Mouse (Mus musculus) liver, embryonic 12.5 days (tissue): Measurements from ENCODE around the gene Nln. TPM values are rescaled to one million over a fixed set of nuclear protein-coding genes. Genes with fewer than 3 reads are reported as not detected.

Experiments used
- ATAC-seq: fragments of 200-750 bp; cut with Nextera tagmentation; 2 replicates; pipeline ENCODE4 v1.8.0; 2017; ENCODE audit warnings: moderate number of reproducible peaks, mild to moderate bottlenecking, moderate library complexity
- H3K27ac ChIP-seq: fragments of 300-500 bp; sonication (generic); 2 replicates; pipeline ENCODE4 v1.5.1; 2016; ENCODE audit warnings: mild to moderate bottlenecking
- H3K27me3 ChIP-seq: fragments of 300-500 bp; sonication (generic); replicated peaks from 2 replicates; pipeline ENCODE4 v1.6.1; 2016; ENCODE audit warnings: mild to moderate bottlenecking, moderate library complexity
- H3K36me3 ChIP-seq: fragments of 300-500 bp; sonication (generic); 2 replicates; pipeline ENCODE4 v1.6.1; 2016; ENCODE audit warnings: mild to moderate bottlenecking, moderate library complexity
- H3K4me1 ChIP-seq: fragments of 300-500 bp; sonication (generic); 2 replicates; pipeline ENCODE4 v1.6.1; 2016
- H3K4me2 ChIP-seq: fragments of 300-500 bp; sonication (generic); 2 replicates; pipeline ENCODE4 v1.6.1; 2016; ENCODE audit warnings: mild to moderate bottlenecking, moderate library complexity
- H3K4me3 ChIP-seq: fragments of 300-500 bp; sonication (generic); 2 replicates; pipeline ENCODE4 v1.5.1; 2016; ENCODE audit warnings: mild to moderate bottlenecking, moderate library complexity
- H3K9ac ChIP-seq: fragments of 300-500 bp; sonication (generic); 2 replicates; pipeline ENCODE4 v1.6.1; 2016; ENCODE audit warnings: mild to moderate bottlenecking, moderate library complexity
- H3K9me3 ChIP-seq: fragments of 300-500 bp; sonication (generic); replicated peaks from 2 replicates; pipeline ENCODE4 v1.6.1; 2016; ENCODE audit warnings: mild to moderate bottlenecking, moderate library complexity
- WGBS: fragments of 180-500 bp; shearing (Covaris S2); methylation state at CpG from one replicate; pipeline ENCODE4 v1.1.7; 2016; ENCODE audit not compliant: insufficient replicate concordance; 5-methylcytosine and 5-hydroxymethylcytosine counted together
- polyA plus RNA-seq: library from polyadenylated mRNA; unstranded; fragments of >200 nt; fragmentation: Nextera tagmentation; extraction: Ambion mirVana; gene quantifications from 2 replicates; pipeline ENCODE4 v1.2.1, GENCODE M21; 2016

Nln gene
- polyA plus RNA-seq, 1 experiment from 2014 or later = 13.1 TPM

DNA sequence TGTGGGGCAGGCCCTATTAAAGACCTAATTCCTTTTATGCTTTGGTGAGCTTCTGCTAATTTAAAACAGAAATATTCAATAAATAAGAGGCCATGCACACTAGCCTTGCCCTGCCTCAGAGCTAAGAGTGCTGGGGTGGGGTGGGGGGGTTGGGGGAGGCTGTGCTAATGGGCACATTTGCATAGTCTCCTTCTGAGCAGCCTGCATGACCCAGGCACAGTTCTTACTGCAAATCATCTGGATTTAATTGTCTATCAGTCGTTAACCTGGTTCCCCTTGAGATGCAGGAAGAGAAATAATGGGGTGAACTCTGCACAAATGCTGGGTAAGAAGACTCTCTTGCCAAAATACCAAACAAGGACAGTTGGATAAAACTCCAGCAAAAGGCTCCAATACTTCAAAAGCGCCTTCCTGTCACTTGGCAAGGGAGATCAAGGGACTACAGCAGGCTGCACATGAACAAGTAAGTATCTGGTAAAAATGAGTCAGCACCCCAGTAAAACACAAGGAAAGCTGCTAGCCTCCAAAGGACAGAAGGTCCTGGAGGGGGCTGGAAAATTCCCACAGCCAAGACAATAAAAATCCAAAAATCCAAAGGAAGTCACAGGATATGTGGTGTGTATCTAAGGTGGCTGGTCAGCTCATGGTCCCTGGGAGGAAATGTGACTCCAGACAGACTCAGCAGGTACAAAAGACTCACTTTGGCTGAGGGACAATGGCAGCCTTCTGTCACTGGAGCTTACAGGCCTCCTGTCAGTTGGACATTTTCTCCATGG, 47.3 kb downstream of the Nln start:
- no peaks in the 10 kb centered on the region for H3K27me3 ChIP-seq
- H3K9me3 ChIP-seq = no peaks in the 10 kb centered on the region
- WGBS = 71% methylated on average over 2 of the region's 2 CpGs
- 0 out of 2 replicates have a peak, but pooled peaks cover 5% of the 10 kb centered on the region for H3K4me1 ChIP-seq
- ATAC-seq = no peak
- H3K27ac ChIP-seq = no peak overlapping the region
- H3K9ac ChIP-seq = no peak overlapping the region
- no peak overlapping the region for H3K4me3 ChIP-seq
- H3K36me3 ChIP-seq = peaks cover 7% of the 10 kb centered on the region; the same call in 1 of the 2 replicates
- no peak overlapping the region for H3K4me2 ChIP-seq

DNA sequence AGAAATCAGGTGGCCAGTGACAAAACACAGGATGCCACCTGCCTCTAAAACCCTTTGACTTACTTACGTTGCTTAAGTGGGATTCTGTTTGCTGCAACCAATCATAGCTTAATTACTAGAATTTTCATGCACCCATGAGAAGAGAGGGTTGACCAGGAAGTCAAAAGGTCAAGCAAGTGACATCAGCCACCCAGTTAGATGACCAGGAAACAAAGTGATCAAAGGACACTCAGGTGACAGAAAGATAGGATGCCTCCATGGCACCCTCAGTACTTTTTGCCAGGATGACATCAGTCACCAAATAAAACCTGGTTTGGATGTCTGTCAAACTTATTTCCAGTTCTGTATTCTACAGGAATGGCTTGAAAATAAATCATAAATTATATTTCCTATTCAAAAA, 49.2 kb downstream of the Nln start:
- H3K27ac ChIP-seq = no peak overlapping the region
- H3K36me3 ChIP-seq = peaks cover 9% of the 10 kb centered on the region; the same call in 1 of the 2 replicates
- H3K9me3 ChIP-seq = no peaks in the 10 kb centered on the region
- no peak overlapping the region for H3K4me2 ChIP-seq
- H3K4me1 ChIP-seq = 0 out of 2 replicates have a peak, but pooled peaks cover 5% of the 10 kb centered on the region
- H3K27me3 ChIP-seq = no peaks in the 10 kb centered on the region
- 82% methylated on average over 1 of the region's 1 CpGs for WGBS
- no peak for ATAC-seq
- H3K9ac ChIP-seq = no peak overlapping the region
- H3K4me3 ChIP-seq = no peak overlapping the region

DNA sequence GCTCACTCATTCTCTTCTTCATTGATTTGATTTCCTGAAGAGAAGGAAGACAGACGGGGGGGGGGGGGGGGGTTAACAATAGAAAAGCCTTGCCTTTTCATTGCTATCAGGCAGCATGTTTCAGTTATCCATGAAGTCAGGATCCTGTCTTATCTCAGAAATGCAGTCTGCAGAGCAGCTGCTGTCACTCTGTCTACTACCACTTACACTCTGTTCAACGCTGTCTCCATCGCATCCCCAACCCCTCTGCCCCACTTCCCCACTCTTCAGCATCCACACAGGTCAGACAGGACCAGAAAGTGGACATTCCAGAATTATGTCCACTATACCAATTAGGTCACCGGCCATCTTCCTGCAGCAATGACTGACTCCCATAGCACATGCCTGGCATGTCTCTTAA, 49.9 kb downstream of the Nln start:
- ATAC-seq = no peak; the same call in 1 of the 2 replicates
- Histone ChIP-seq H3K9me3 (no peaks in the 10 kb centered on the region), H3K4me3 (no peak overlapping the region), H3K4me2 (no peak overlapping the region), H3K9ac (no peak overlapping the region), H3K4me1 (0 out of 2 replicates have a peak, but pooled peaks cover 5% of the 10 kb centered on the region), H3K27me3 (no peaks in the 10 kb centered on the region), H3K36me3 (peaks cover 9% of the 10 kb centered on the region; the same call in 1 of the 2 replicates), H3K27ac (no peak overlapping the region)
- 53% methylated on average over 4 of the region's 4 CpGs for WGBS

GRCm38 (mm10) chr13:104058761-104059160, 50.7 kb downstream of the Nln start:
- H3K4me3 ChIP-seq = no peak overlapping the region
- H3K9me3 ChIP-seq = no peaks in the 10 kb centered on the region
- no peak for ATAC-seq
- 0 out of 2 replicates have a peak, but pooled peaks cover 5% of the 10 kb centered on the region for H3K4me1 ChIP-seq
- no peak overlapping the region for H3K9ac ChIP-seq
- H3K27ac ChIP-seq = no peak overlapping the region
- H3K4me2 ChIP-seq = no peak overlapping the region
- H3K27me3 ChIP-seq = no peaks in the 10 kb centered on the region
- peaks cover 9% of the 10 kb centered on the region; the same call in 1 of the 2 replicates for H3K36me3 ChIP-seq
- WGBS = 81% methylated on average over 9 of the region's 9 CpGs

DNA sequence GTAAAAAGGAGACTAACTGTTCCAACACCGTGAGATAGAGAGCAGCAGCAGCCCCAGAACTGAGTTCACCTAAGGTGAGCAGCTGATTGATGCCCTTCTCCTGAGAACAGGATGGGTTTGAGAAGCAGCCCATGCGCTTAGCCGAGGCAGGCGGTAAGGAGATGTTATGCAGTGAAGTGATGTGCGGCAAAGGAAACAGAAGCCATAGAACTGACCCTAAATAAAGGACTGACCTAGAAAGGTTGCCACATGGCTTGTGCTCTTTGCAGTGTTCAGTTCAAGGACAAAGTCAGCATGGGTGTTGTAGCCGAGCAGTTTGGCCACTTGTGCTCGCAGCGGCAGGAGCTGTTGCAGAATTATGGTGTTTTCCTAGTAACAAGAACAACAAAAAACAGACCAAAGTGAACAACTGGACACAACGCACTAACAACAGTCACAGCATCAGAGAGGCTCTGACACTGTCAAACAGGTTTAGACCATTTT, 57.1 kb downstream of the Nln start:
- Histone ChIP-seq H3K27me3 (no peaks in the 10 kb centered on the region), H3K4me2 (no peak overlapping the region), H3K4me1 (no peaks in the 10 kb centered on the region), H3K27ac (no peak overlapping the region), H3K9ac (no peak overlapping the region), H3K9me3 (no peaks in the 10 kb centered on the region), H3K36me3 (peaks cover 12% of the 10 kb centered on the region; the same call in 1 of the 2 replicates), H3K4me3 (no peak overlapping the region)
- no peak for ATAC-seq
- WGBS = 79% methylated on average over 9 of the region's 9 CpGs

DNA sequence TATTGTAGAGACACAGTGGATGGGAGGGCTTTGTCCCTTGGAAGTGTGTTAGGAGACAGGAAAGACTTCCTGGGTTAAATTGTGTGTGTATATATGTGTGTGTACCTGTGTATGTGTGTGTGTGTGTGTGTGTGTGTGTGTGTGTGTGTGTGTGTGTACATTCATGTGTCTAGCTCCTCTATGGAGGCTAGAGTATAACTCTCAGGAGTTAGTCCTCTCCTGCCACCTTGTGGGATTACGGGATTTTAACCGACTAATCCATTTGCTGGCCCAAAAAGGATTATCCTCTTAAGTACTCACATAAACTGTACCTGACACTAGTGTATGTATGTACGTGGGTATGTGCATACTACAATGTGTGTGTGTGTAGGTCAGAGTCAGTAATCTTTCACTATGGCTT, 60.6 kb downstream of the Nln start:
- H3K9me3 ChIP-seq = no peaks in the 10 kb centered on the region
- H3K27me3 ChIP-seq = no peaks in the 10 kb centered on the region
- H3K4me1 ChIP-seq = peaks cover 15% of the 10 kb centered on the region
- H3K9ac ChIP-seq = no peak overlapping the region
- peaks cover 9% of the 10 kb centered on the region; the same call in 1 of the 2 replicates for H3K36me3 ChIP-seq
- ATAC-seq = no peak
- WGBS = 69% methylated on average over 3 of the region's 3 CpGs
- H3K4me3 ChIP-seq = no peak overlapping the region
- H3K27ac ChIP-seq = no peak overlapping the region
- H3K4me2 ChIP-seq = no peak overlapping the region

GRCm38 (mm10) chr13:104045108-104045507, 64.3 kb downstream of the Nln start:
- Histone ChIP-seq H3K4me2 (no peak overlapping the region), H3K27me3 (no peaks in the 10 kb centered on the region), H3K4me3 (no peak overlapping the region), H3K36me3 (peaks cover 2% of the 10 kb centered on the region; the same call in 1 of the 2 replicates), H3K27ac (no peak overlapping the region), H3K9me3 (no peaks in the 10 kb centered on the region), H3K4me1 (peaks cover 32% of the 10 kb centered on the region), H3K9ac (no peak overlapping the region)
- WGBS = 26% methylated on average over 4 of the region's 4 CpGs
- peak; percentile 72 for ATAC-seq

GRCm38 (mm10) chr13:104044332-104044731, 65.1 kb downstream of the Nln start:
- H3K36me3 ChIP-seq = no peaks in the 10 kb centered on the region
- no peak overlapping the region for H3K9ac ChIP-seq
- no peak overlapping the region for H3K4me2 ChIP-seq
- peaks cover 40% of the 10 kb centered on the region for H3K4me1 ChIP-seq
- ATAC-seq = no peak
- 71% methylated on average over 4 of the region's 4 CpGs for WGBS
- no peaks in the 10 kb centered on the region for H3K9me3 ChIP-seq
- H3K27ac ChIP-seq = no peak overlapping the region
- H3K4me3 ChIP-seq = no peak overlapping the region
- no peaks in the 10 kb centered on the region for H3K27me3 ChIP-seq

DNA sequence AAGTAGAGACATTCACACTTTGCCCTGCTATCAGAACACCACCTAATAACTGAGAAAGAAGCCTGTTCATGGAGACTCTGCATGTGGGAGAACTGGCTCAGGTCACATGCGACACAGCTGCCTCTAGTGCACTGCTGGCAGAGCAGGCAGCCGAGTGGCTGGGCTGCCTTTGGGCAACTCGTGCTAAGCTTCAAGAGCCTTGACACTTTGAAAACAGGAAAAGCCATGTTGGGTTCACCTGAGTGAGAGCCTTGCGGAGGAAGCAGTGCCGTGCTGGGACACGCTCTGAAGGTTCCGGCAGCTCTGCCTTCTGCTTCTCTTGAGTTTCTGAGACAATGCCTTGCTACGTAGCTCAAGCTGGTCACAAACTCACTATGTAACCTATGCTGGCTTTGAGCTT, 66.7 kb downstream of the Nln start:
- Histone ChIP-seq H3K9ac (no peak overlapping the region), H3K36me3 (no peaks in the 10 kb centered on the region), H3K4me3 (no peak overlapping the region), H3K4me2 (no peak overlapping the region), H3K4me1 (peaks cover 52% of the 10 kb centered on the region), H3K27ac (no peak overlapping the region), H3K27me3 (no peaks in the 10 kb centered on the region), H3K9me3 (no peaks in the 10 kb centered on the region)
- 87% methylated on average over 8 of the region's 8 CpGs for WGBS
- no peak for ATAC-seq

DNA sequence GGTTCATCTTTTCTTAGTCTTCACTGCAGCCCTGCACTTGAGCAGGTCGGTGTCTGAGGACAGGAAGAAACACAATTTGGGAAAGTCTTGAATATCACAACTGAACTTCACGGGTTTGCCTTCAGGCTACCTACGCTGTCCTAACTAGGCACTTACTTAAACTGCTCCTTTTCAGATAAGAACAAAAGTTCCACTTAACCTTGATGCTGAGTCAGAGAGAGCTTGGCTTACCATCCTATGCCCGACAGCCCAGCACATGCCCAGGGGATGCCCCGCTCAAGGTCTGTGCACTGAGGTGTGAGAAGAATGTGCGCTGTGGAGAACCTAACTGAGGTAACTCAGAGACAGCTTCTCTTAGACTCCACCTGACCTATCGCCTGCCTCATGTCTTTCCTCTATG, 67.9 kb downstream of the Nln start:
- WGBS = 60% methylated on average over 7 of the region's 7 CpGs
- Histone ChIP-seq H3K4me2 (no peak overlapping the region), H3K27me3 (no peaks in the 10 kb centered on the region), H3K9me3 (no peaks in the 10 kb centered on the region), H3K36me3 (no peaks in the 10 kb centered on the region), H3K4me1 (peaks cover 64% of the 10 kb centered on the region), H3K9ac (no peak overlapping the region), H3K4me3 (no peak overlapping the region), H3K27ac (0 out of 2 replicates have a peak overlapping the region, but pooled peaks have one; percentile 15)
- ATAC-seq = peak; percentile 31; the same call in 1 of the 2 replicates

GRCm38 (mm10) chr13:104040950-104041349, 68.5 kb downstream of the Nln start:
- no peaks in the 10 kb centered on the region for H3K36me3 ChIP-seq
- no peaks in the 10 kb centered on the region for H3K27me3 ChIP-seq
- H3K9ac ChIP-seq = no peak overlapping the region
- peaks cover 69% of the 10 kb centered on the region for H3K4me1 ChIP-seq
- WGBS = 26% methylated on average over 4 of the region's 4 CpGs
- H3K4me2 ChIP-seq = no peak overlapping the region
- H3K4me3 ChIP-seq = no peak overlapping the region
- H3K27ac ChIP-seq = 0 out of 2 replicates have a peak overlapping the region, but pooled peaks have one; percentile 15
- H3K9me3 ChIP-seq = no peaks in the 10 kb centered on the region
- peak; percentile 63 for ATAC-seq

- H3K27me3 ChIP-seq = no peaks in the 10 kb centered on the region
- no peak overlapping the region for H3K27ac ChIP-seq
- H3K36me3 ChIP-seq = no peaks in the 10 kb centered on the region
- no peak for ATAC-seq
- H3K4me3 ChIP-seq = no peak overlapping the region
- no peak overlapping the region for H3K9ac ChIP-seq
- H3K4me1 ChIP-seq = peaks cover 60% of the 10 kb centered on the region
- 80% methylated on average over 4 of the region's 4 CpGs for WGBS
- no peaks in the 10 kb centered on the region for H3K9me3 ChIP-seq
- no peak overlapping the region for H3K4me2 ChIP-seq
These were observed 69.6 kb downstream of the Nln start for GRCm38 (mm10) chr13:104039861-104040260.
